In genomic region chr5:96983142-96983541, GRCm38 (mm10) we compare ENCODE assay signal across 14 mouse cellular contexts. TPM values are rescaled to one million over a fixed set of nuclear protein-coding genes. Genes with fewer than 3 reads are reported as not detected.
DNase-seq lines count a peak whose midpoint lies in the region; ATAC-seq and TF ChIP-seq lines count a peak whose summit lies in the region.
"Had no signal": no experiment of that assay in that cellular context is flagged by ENCODE, and none has a peak within 500 bp of the region (broad histone marks: within the 10 kb centered on the region; RNA-seq: fewer than 3 reads in every experiment).

No protein-coding gene starts in this region.

- H3K9me3 ChIP-seq in forebrain, embryonic 14.5 days (replicated peaks; ENCODE audit: control insufficient read depth, low read length) = no peaks in the 10 kb centered on the region
- H3K9me3 ChIP-seq in forebrain, embryonic 15.5 days = no peaks in the 10 kb centered on the region
- H3K9me3 ChIP-seq: forebrain, embryonic 10.5 days; hindbrain, embryonic 10.5 days; neural tube, embryonic 15.5 days had no signal

- WGBS in forebrain, embryonic 14.5 days = 81% methylated on average over 7 of the region's 7 CpGs
- WGBS in forebrain, embryonic 15.5 days = 82% methylated on average over 7 of the region's 7 CpGs
- 51% methylated on average over 7 of the region's 7 CpGs for WGBS in kidney, adult 2 months

- no peak for ATAC-seq in forebrain, embryonic 14.5 days
- ATAC-seq in forebrain, embryonic 15.5 days (replicated peaks) = no peak

- H3K27ac ChIP-seq in forebrain, embryonic 14.5 days (ENCODE audit: low read depth, low read length) = no peak overlapping the region
- H3K27ac ChIP-seq in forebrain, embryonic 15.5 days (replicated peaks) = no peak overlapping the region
- no peak overlapping the region for H3K27ac ChIP-seq in kidney, adult 2 months (ENCODE audit: insufficient read depth, low read depth, low read length)
- no peak overlapping the region for H3K27ac ChIP-seq in testis, adult 2 months (ENCODE audit: control insufficient read depth, insufficient read depth, low read depth, low read length)
- H3K27ac ChIP-seq: forebrain, embryonic 10.5 days; hindbrain, embryonic 10.5 days; neural tube, embryonic 15.5 days had no signal

- H3K4me2 ChIP-seq in forebrain, embryonic 14.5 days (ENCODE audit: low read length) = no peak overlapping the region
- no peak overlapping the region for H3K4me2 ChIP-seq in forebrain, embryonic 15.5 days (replicated peaks)
- H3K4me2 ChIP-seq: neural tube, embryonic 15.5 days had no signal

- no peaks in the 10 kb centered on the region for H3K36me3 ChIP-seq in forebrain, embryonic 14.5 days (ENCODE audit: control insufficient read depth, insufficient read depth, low read length)
- no peaks in the 10 kb centered on the region for H3K36me3 ChIP-seq in forebrain, embryonic 15.5 days
- H3K36me3 ChIP-seq in kidney, adult 2 months (ENCODE audit: control insufficient read depth, insufficient read depth, low read length) = no peaks in the 10 kb centered on the region
- no peaks in the 10 kb centered on the region for H3K36me3 ChIP-seq in testis, adult 2 months (ENCODE audit: control insufficient read depth, insufficient read depth, low read length)
- H3K36me3 ChIP-seq: forebrain, embryonic 10.5 days; hindbrain, embryonic 10.5 days; neural tube, embryonic 15.5 days had no signal

- TF ChIP-seq CTCF in kidney, adult 2 months (conservative IDR thresholded peaks at IDR 0.05; ENCODE audit: insufficient read depth, insufficient read length, low read depth, low read length) = no peak
- no peak for TF ChIP-seq CTCF in testis, adult 2 months (IDR thresholded peaks at IDR 0.05; ENCODE audit: control insufficient read depth, insufficient read depth, insufficient replicate concordance, low read depth, low read length)

- no peak overlapping the region for H3K4me3 ChIP-seq in forebrain, embryonic 14.5 days (ENCODE audit: low read depth, low read length)
- no peak overlapping the region for H3K4me3 ChIP-seq in forebrain, embryonic 15.5 days
- H3K4me3 ChIP-seq in kidney, adult 2 months (ENCODE audit: insufficient read depth, low read depth, low read length) = no peak overlapping the region
- peak overlapping the region; percentile 40 for H3K4me3 ChIP-seq in testis, adult 2 months (ENCODE audit: control insufficient read depth, low read depth, low read length)
- H3K4me3 ChIP-seq: forebrain, embryonic 10.5 days; hindbrain, embryonic 10.5 days; neural tube, embryonic 15.5 days had no signal

- DNase-seq in forebrain, embryonic 14.5 days (ENCODE audit: low spot score) = peak; percentile 67
- DNase-seq in kidney, adult 2 months = peak; percentile 44
- DNase-seq in kidney, postnatal 4 days = no peak
- DNase-seq in testis, postnatal 10 days (ENCODE audit: low spot score) = no peak
- DNase-seq in testis, postnatal 14 days (ENCODE audit: low spot score) = peak; percentile 43
- DNase-seq in spleen, postnatal 14 days (ENCODE audit: low spot score in 2 of 2) = no peak
- DNase-seq: kidney, adult 8-10 months; left cerebral cortex, postnatal 4 days; lung, postnatal 4 days had no signal

- no peaks in the 10 kb centered on the region for H3K27me3 ChIP-seq in forebrain, embryonic 14.5 days (replicated peaks; ENCODE audit: control insufficient read depth, insufficient read depth, low read length)
- H3K27me3 ChIP-seq in forebrain, embryonic 15.5 days = no peaks in the 10 kb centered on the region
- no peaks in the 10 kb centered on the region for H3K27me3 ChIP-seq in kidney, adult 2 months (replicated peaks; ENCODE audit: control insufficient read depth, insufficient read depth, low read length)
- no peaks in the 10 kb centered on the region for H3K27me3 ChIP-seq in testis, adult 2 months (ENCODE audit: control insufficient read depth, insufficient read depth, low read length)
- H3K27me3 ChIP-seq: neural tube, embryonic 15.5 days had no signal

- H3K9ac ChIP-seq in forebrain, embryonic 14.5 days (ENCODE audit: low read length) = no peak overlapping the region
- no peak overlapping the region for H3K9ac ChIP-seq in forebrain, embryonic 15.5 days (replicated peaks)
- H3K9ac ChIP-seq: neural tube, embryonic 15.5 days had no signal

- TF ChIP-seq POLR2A in kidney, adult 2 months (IDR thresholded peaks at IDR 0.05; ENCODE audit: low read depth, low read length) = no peak
- TF ChIP-seq POLR2A in testis, adult 2 months (IDR thresholded peaks at IDR 0.05; ENCODE audit: control insufficient read depth, low read depth, low read length) = no peak

- H3K4me1 ChIP-seq in forebrain, embryonic 14.5 days (ENCODE audit: control insufficient read depth, insufficient read depth, low read length) = peaks cover 12% of the 10 kb centered on the region; the same call in 1 of the 2 replicates
- H3K4me1 ChIP-seq in forebrain, embryonic 15.5 days = peaks cover 11% of the 10 kb centered on the region
- peaks cover 10% of the 10 kb centered on the region; the same call in 1 of the 2 replicates for H3K4me1 ChIP-seq in kidney, adult 2 months (ENCODE audit: control insufficient read depth, insufficient read depth, low read length)
- peaks cover 7% of the 10 kb centered on the region for H3K4me1 ChIP-seq in testis, adult 2 months (ENCODE audit: control insufficient read depth, insufficient read depth, low read length)

RNA-seq across cellular contexts. Expression of gene Bmp2k, which starts 14.3 kb away (rescaled TPM):
- polyA plus RNA-seq in forebrain, embryonic 14.5 days (2014; fragmentation: Nextera tagmentation; extraction: Ambion mirVana) = 7.1 and 8.1 TPM in 2 replicates
- 8.4 TPM in 2 replicates for polyA plus RNA-seq in forebrain, embryonic 15.5 days (2015; fragmentation: Nextera tagmentation; extraction: Ambion mirVana)
- 11.5 and 12.5 TPM in 2 replicates for polyA plus RNA-seq in kidney, adult 2 months (2012; rRNA removed)
- 5.9 and 6.6 TPM in 2 replicates for polyA plus RNA-seq in testis, adult 2 months (2012; rRNA removed)

Comparison
In these comparisons a context has a peak if more than half of its experiments do, and no peak if none do; other contexts are left out.
1. DNase-seq: peak in forebrain, embryonic 14.5 days (single experiment), kidney, adult 2 months (single experiment) and testis, postnatal 14 days (single experiment); none in kidney, postnatal 4 days (0 of 2), testis, postnatal 10 days (single experiment) and spleen, postnatal 14 days (0 of 2).